Mouse (Mus musculus): ENCODE results near the gene Bet1l.

Bet1l gene

GRCm38 (mm10) chr7:140835758-140836087, 21.7 kb downstream of the Bet1l start:
- in situ Hi-C loops (cut with MboI, MseI), result no loop called here

- in situ Hi-C loops (cut with MboI, MseI), result no loop called here
Measured at GRCm38 (mm10) chr7:140834968-140835757, 22.2 kb downstream of the Bet1l start, which contains the start of gene Urah. TSS of gene Urah (plus strand) at chr7:140835018.

DNA sequence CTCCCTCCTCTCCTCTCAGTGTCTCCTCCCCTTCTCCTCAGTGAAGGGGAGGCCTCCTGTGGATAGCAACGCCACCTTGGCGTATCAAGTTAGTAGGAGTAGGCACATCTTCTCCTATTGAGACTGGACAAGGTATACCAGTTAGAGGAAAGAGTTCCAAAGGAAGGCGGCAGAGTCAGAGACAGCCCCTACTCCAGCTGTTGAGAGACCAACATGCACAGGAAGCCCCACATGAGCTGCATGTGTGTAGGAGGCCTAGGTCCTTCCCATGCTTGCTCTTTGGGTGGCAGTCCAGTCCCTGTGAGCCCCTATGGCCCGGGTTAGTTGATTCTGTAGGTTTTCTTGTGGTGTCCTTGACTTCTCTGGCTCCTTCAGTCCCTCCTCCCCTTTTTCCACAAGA, 24.0 kb downstream of the Bet1l start:
- in situ Hi-C loops (cut with MboI, MseI), result no loop called here

- in situ Hi-C loops (cut with MboI, MseI), result no loop called here
Measured at GRCm38 (mm10) chr7:140831447-140831846, 25.9 kb downstream of the Bet1l start.

DNA sequence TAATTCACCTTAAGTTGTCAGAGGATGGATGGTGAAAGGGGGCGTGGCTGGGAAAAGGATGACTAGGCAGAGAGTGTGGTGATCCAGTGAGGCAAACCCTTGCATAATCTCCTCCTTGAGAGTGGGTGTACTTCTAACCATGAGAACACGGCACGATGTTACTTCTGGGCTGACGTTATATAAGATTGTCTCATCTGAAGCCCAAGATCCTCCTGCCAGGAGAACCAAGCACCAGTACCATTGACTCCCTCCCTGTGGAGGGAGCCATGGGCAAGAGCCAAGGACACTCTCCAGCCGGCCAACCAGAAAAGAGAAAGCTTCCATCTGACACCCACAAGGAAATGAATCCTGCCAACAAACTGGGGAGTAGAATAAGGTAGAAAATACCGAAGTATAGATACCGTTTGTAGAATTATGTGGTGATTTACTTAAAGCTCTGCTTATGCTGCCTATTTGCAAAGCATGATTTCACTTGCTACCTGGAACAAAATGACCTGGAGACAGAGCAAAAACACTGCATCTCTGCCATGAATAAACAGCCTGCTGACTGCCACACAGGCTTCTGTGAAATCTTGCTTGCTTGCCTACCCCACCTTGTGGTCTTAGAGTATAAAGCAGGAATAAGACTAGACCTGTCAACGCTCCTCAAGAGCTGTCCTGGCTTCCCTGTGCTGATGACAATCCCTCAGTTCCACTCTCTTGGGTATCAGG, 29.1 kb downstream of the Bet1l start:
- in situ Hi-C loops (cut with MboI, MseI), result no loop called here

- in situ Hi-C loops (cut with MboI, MseI), result no loop called here
Measured at GRCm38 (mm10) chr7:140822731-140823130, 34.6 kb downstream of the Bet1l start.

GRCm38 (mm10) chr7:140821653-140822329, 35.6 kb downstream of the Bet1l start, which contains the start of gene Zfp941:
TSS of gene Zfp941 (minus strand) at chr7:140822178.
- in situ Hi-C loops (cut with MboI, MseI), result no loop called here

GRCm38 (mm10) chr7:140821305-140821652, 36.1 kb downstream of the Bet1l start:
- in situ Hi-C loops (cut with MboI, MseI), result no loop called here

DNA sequence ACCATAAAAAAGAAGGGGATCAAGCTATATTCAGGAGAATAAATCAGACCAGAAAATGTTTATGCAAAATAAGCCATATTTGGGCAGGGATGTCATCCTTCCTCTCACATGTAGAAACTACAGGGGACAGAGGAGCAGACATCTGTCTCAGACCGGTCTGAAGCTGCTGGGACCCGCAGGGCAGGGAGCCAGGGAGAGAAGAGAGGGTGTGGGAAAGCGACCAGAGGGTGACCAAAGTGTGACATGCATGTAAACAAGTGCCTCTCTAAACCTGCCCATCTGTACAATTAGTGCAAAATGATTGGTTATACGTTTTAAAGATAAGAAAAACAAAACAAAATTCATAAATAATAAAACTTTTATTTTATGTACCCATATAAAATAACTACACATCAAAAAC, 37.2 kb downstream of the Bet1l start:
- in situ Hi-C loops (cut with MboI, MseI), result no loop called here

GRCm38 (mm10) chr7:140812850-140813249, 44.5 kb downstream of the Bet1l start:
- in situ Hi-C loops (cut with MboI, MseI), result loop anchor here in 1 of 2 experiments (5.0 kb wide), 1 partner anchor 636 kb away; no protein-coding TSS in a partner anchor

GRCm38 (mm10) chr7:140811714-140812113, 45.7 kb downstream of the Bet1l start:
- in situ Hi-C loops (cut with MboI, MseI), result loop anchor here in 1 of 2 experiments (5.0 kb wide), 1 partner anchor 634 kb away; no protein-coding TSS in a partner anchor

DNA sequence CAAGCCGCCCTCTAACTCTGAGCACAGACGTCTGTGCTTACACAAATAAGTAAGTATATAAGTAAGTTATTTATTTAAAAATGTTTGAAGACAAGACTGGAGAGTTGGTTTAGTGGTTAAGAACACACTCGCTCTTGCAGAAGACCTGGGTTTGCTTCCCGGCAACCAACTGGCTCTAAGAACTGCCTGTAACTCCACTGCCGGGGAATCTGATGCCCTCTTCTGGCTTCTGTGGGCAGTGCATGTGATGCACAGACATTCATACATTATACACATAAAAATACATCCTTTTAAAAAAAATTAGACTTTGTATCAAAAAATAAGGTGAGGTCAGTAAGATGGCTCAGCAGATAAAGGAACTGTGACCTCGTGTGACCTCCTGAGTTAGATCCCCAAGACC, 46.9 kb downstream of the Bet1l start:
- in situ Hi-C loops (cut with MboI, MseI), result loop anchor here in 1 of 2 experiments (5.0 kb wide), 1 partner anchor 633 kb away; no protein-coding TSS in a partner anchor

- in situ Hi-C loops (cut with MboI, MseI), result loop anchor here in 1 of 2 experiments (5.0 kb wide), 1 partner anchor 723 kb away; the partner anchor contains the start of gene Caly
Measured at GRCm38 (mm10) chr7:140805704-140806103, 51.7 kb downstream of the Bet1l start.

Data from T-helper 17 cell (primary cell).